Mouse (Mus musculus): Measurements from ENCODE around the gene Nxf1.

GRCm38 (mm10) chr19:8765562-8765961 lies 8.7 kb downstream of the Nxf1 start:
- TF ChIP-seq CTCF (IDR thresholded peaks at IDR 0.05) = no peak
- TF ChIP-seq EP300 (IDR thresholded peaks at IDR 0.05) = no peak

Data from lung, postnatal 0 days (tissue).